Mouse (Mus musculus) megakaryocyte, embryonic 14.5 days (primary cell): ENCODE results near the gene Mxra7. TPM values are rescaled to one million over a fixed set of nuclear protein-coding genes. Genes with fewer than 3 reads are reported as not detected.

ENCODE experiments used
- H3K27me3 ChIP-seq: replicated peaks from 2 replicates; pipeline ENCODE3; 2012; ENCODE audit warnings: inconsistent platforms
- H3K36me3 ChIP-seq: replicated peaks from 2 replicates; pipeline ENCODE3; 2012; ENCODE audit warnings: low read length, inconsistent platforms, mixed read lengths
- H3K4me1 ChIP-seq: 2 replicates; pipeline ENCODE4 v1.6.1; 2012; ENCODE audit warnings: inconsistent platforms
- H3K4me3 ChIP-seq: replicated peaks from 2 replicates; pipeline ENCODE3; 2012; ENCODE audit warnings: moderate library complexity, mild to moderate bottlenecking, inconsistent platforms
- H3K9me3 ChIP-seq: 2 replicates; pipeline ENCODE4 v1.6.1; 2012; ENCODE audit warnings: inconsistent platforms
- FLI1 ChIP-seq: IDR thresholded peaks from 2 replicates; pipeline ENCODE4 v1.6.1; 2012; ENCODE audit warnings: low read length, inconsistent platforms, mixed read lengths
- GATA1 ChIP-seq: IDR thresholded peaks from 3 replicates; pipeline ENCODE4 v1.6.1; 2012; ENCODE audit warnings: mixed read lengths, low read length, inconsistent platforms, borderline replicate concordance
- polyA plus RNA-seq: library from polyadenylated mRNA; stranded (reverse); fragments of >175 nt; gene quantifications from 2 replicates; pipeline ENCODE4 v1.2.3, GENCODE M21; 2012; ENCODE audit warnings: low replicate concordance; ENCODE audit not compliant: insufficient read depth

Mxra7 gene
- polyA plus RNA-seq, 1 experiment: not detected

- Histone ChIP-seq H3K36me3 (no peaks in the 10 kb centered on the region), H3K27me3 (peaks cover 23% of the 10 kb centered on the region), H3K4me3 (no peak overlapping the region), H3K9me3 (no peaks in the 10 kb centered on the region), H3K4me1 (peaks cover 7% of the 10 kb centered on the region; the same call in 1 of the 2 replicates)
- TF ChIP-seq FLI1 (no peak), GATA1 (no peak)
Measured at GRCm38 (mm10) chr11:116753674-116754470, 74.0 kb downstream of the Mxra7 start.

Other genes with a start within 250 kb of the Mxra7 start
- 67.5 and 115 TPM in 2 replicates for gene Ube2o, start 246.6 kb downstream of the Mxra7 start, polyA plus RNA-seq
- 0.21 and 2.2 TPM in 2 replicates for gene Aanat, start 241.6 kb downstream of the Mxra7 start, polyA plus RNA-seq
- gene Rhbdf2, start 201.0 kb downstream of the Mxra7 start, polyA plus RNA-seq: 22.9 and 66.2 TPM in 2 replicates
- not detected in 2 replicates for gene Prcd, start 174.5 kb downstream of the Mxra7 start, polyA plus RNA-seq
- gene Cygb, start 173.7 kb downstream of the Mxra7 start, polyA plus RNA-seq: not detected in 2 replicates
- not detected in 2 replicates for gene St6galnac1, start 52.5 kb downstream of the Mxra7 start, polyA plus RNA-seq
- 14.3 and 18.3 TPM in 2 replicates for gene Mettl23, start 15.2 kb upstream of the Mxra7 start, polyA plus RNA-seq
- gene Jmjd6, start 15.4 kb upstream of the Mxra7 start, polyA plus RNA-seq: 29.3 and 63.2 TPM in 2 replicates
- 12.5 and 24.2 TPM in 2 replicates for gene Mfsd11, start 24.4 kb upstream of the Mxra7 start, polyA plus RNA-seq
- 784 and 1,500 TPM in 2 replicates for gene Srsf2, start 25.0 kb upstream of the Mxra7 start, polyA plus RNA-seq
- not detected in 2 replicates for gene Mgat5b, start 90.8 kb upstream of the Mxra7 start, polyA plus RNA-seq